Mouse (Mus musculus) CH12.LX (cell line): ENCODE data around the gene T. TPM values are rescaled to one million over a fixed set of nuclear protein-coding genes. Genes with fewer than 3 reads are reported as not detected.

Experiments
- DNase-seq: peaks from one replicate; pipeline ENCODE4 v3.0.0-alpha.2; 2013; ENCODE audit errors: extremely low read depth
- H3K27ac ChIP-seq: 2 replicates; pipeline ENCODE4 v1.5.1; 2012; ENCODE audit warnings: low read depth, mild to moderate bottlenecking, control low read depth, moderate library complexity; ENCODE audit not compliant: insufficient read depth
- H3K27me3 ChIP-seq: replicated peaks from 2 replicates; pipeline ENCODE3; 2012; ENCODE audit warnings: inconsistent platforms
- H3K36me3 ChIP-seq, 2 experiments: replicated peaks in 1 of 2; 2 replicates each; pipeline versions ENCODE3 to v1.6.1; 2012; ENCODE audit warnings: inconsistent platforms in 1 of 2, low read length in 1 of 2, mild to moderate bottlenecking in 1 of 2, mixed read lengths in 1 of 2, moderate library complexity in 1 of 2; ENCODE audit not compliant: control insufficient read depth in 1 of 2, insufficient read depth in 1 of 2
- H3K4me1 ChIP-seq, 2 experiments: 2 replicates each; pipeline ENCODE4 v1.6.1; 2012; ENCODE audit warnings: inconsistent platforms in 1 of 2, moderate library complexity in 1 of 2; ENCODE audit not compliant: insufficient read depth in 2 of 2, control insufficient read depth in 1 of 2
- H3K4me2 ChIP-seq: 2 replicates; pipeline ENCODE4 v1.6.1; 2012; ENCODE audit warnings: low read depth, mild to moderate bottlenecking, control low read depth; ENCODE audit not compliant: poor library complexity, insufficient read depth, severe bottlenecking
- H3K4me3 ChIP-seq, 3 experiments: fragments of 150-350 bp in 1 of 3; sonication (generic) in 1 of 3; replicated peaks in 1 of 3; 2 replicates each; pipeline versions ENCODE3 to v1.5.1; 2011 to 2012; ENCODE audit warnings: low read depth in 2 of 3, low read length in 2 of 3, mild to moderate bottlenecking in 2 of 3, moderate library complexity in 2 of 3, control low read depth in 1 of 3, improper control_type of control experiment in 1 of 3, inconsistent platforms in 1 of 3, mixed read lengths in 1 of 3; ENCODE audit not compliant: poor library complexity in 1 of 3
- H3K79me2 ChIP-seq: replicated peaks from 2 replicates; pipeline ENCODE4 v1.6.1; 2012; ENCODE audit warnings: mild to moderate bottlenecking, moderate library complexity; ENCODE audit not compliant: control insufficient read depth, poor library complexity, insufficient read depth, severe bottlenecking; ENCODE audit errors: extremely low read depth
- H3K9ac ChIP-seq: 2 replicates; pipeline ENCODE4 v1.6.1; 2012; ENCODE audit warnings: low read depth, mild to moderate bottlenecking, control low read depth, moderate library complexity; ENCODE audit not compliant: insufficient read depth
- H3K9me3 ChIP-seq: replicated peaks from 2 replicates; pipeline ENCODE3; 2012; ENCODE audit warnings: low read length, inconsistent platforms, mixed read lengths
- CHD2 ChIP-seq: IDR thresholded peaks from 2 replicates; pipeline ENCODE4 v1.6.1; 2011; ENCODE audit warnings: low read length, improper control_type of control experiment
- CTCF ChIP-seq, 2 experiments: IDR thresholded peaks in 1 of 2; conservative IDR thresholded peaks in 1 of 2; 2 replicates each; pipeline ENCODE4 v1.5.1; 2011 to 2012; ENCODE audit warnings: low read depth in 2 of 2, low read length in 2 of 2, improper control_type of control experiment in 1 of 2, inconsistent platforms in 1 of 2, mild to moderate bottlenecking in 1 of 2, moderate library complexity in 1 of 2
- E2F4 ChIP-seq: IDR thresholded peaks from 2 replicates; pipeline ENCODE4 v1.6.1; 2011; ENCODE audit warnings: low read depth, low read length, improper control_type of control experiment; ENCODE audit not compliant: insufficient replicate concordance
- ELF1 ChIP-seq: IDR thresholded peaks from 2 replicates; pipeline ENCODE4 v1.6.1; 2014; ENCODE audit warnings: low read depth, mild to moderate bottlenecking, inconsistent platforms, low read length, improper control_type of control experiment
- EP300 ChIP-seq: IDR thresholded peaks from 2 replicates; pipeline ENCODE4 v1.6.1; 2011; ENCODE audit warnings: low read length, improper control_type of control experiment
- ETS1 ChIP-seq: conservative IDR thresholded peaks from 2 replicates; pipeline ENCODE4 v1.6.1; 2012; ENCODE audit warnings: low read depth, mild to moderate bottlenecking, inconsistent platforms, low read length, improper control_type of control experiment, moderate library complexity
- GABPA ChIP-seq: IDR thresholded peaks from 2 replicates; pipeline ENCODE4 v1.6.1; 2012; ENCODE audit warnings: low read depth, low read length, improper control_type of control experiment, inconsistent platforms; ENCODE audit not compliant: insufficient replicate concordance
- HCFC1 ChIP-seq: IDR thresholded peaks from 2 replicates; pipeline ENCODE4 v1.6.1; 2012; ENCODE audit warnings: low read depth, mild to moderate bottlenecking, inconsistent platforms, low read length, improper control_type of control experiment
- JUN ChIP-seq: IDR thresholded peaks from 2 replicates; pipeline ENCODE4 v1.6.1; 2011; ENCODE audit warnings: low read depth, mild to moderate bottlenecking, low read length, improper control_type of control experiment, moderate library complexity; ENCODE audit not compliant: insufficient read depth
- JUND ChIP-seq: conservative IDR thresholded peaks from 2 replicates; pipeline ENCODE4 v1.6.1; 2011; ENCODE audit warnings: low read depth, low read length, improper control_type of control experiment
- KAT2A ChIP-seq: IDR thresholded peaks from 2 replicates; pipeline ENCODE4 v1.6.1; 2012; ENCODE audit warnings: low read length, improper control_type of control experiment, inconsistent platforms; ENCODE audit not compliant: insufficient replicate concordance
- MAFK ChIP-seq: IDR thresholded peaks from 2 replicates; pipeline ENCODE4 v1.6.1; 2011; ENCODE audit warnings: low read length, improper control_type of control experiment; ENCODE audit not compliant: insufficient replicate concordance
- MAX ChIP-seq: IDR thresholded peaks from 2 replicates; pipeline ENCODE4 v1.6.1; 2011; ENCODE audit warnings: low read length, improper control_type of control experiment
- MYC ChIP-seq: IDR thresholded peaks from 2 replicates; pipeline ENCODE4 v1.6.1; 2011; ENCODE audit warnings: low read depth, mild to moderate bottlenecking, improper control_type of control experiment, low read length
- NRF1 ChIP-seq: IDR thresholded peaks from 2 replicates; pipeline ENCODE4 v1.6.1; 2014; ENCODE audit warnings: low read depth, mild to moderate bottlenecking, inconsistent platforms, low read length, improper control_type of control experiment, moderate library complexity
- POLR2AphosphoS2 ChIP-seq: IDR thresholded peaks from 2 replicates; pipeline ENCODE4 v1.6.1; 2011; ENCODE audit warnings: low read depth, low read length, improper control_type of control experiment
- RAD21 ChIP-seq: IDR thresholded peaks from 2 replicates; pipeline ENCODE4 v1.6.1; 2011; ENCODE audit warnings: low read depth, mild to moderate bottlenecking, low read length, improper control_type of control experiment, moderate library complexity
- SIN3A ChIP-seq: IDR thresholded peaks from 2 replicates; pipeline ENCODE4 v1.6.1; 2012; ENCODE audit warnings: low read length, improper control_type of control experiment, inconsistent platforms
- SMC3 ChIP-seq: IDR thresholded peaks from 2 replicates; pipeline ENCODE4 v1.6.1; 2011; ENCODE audit warnings: low read depth, low read length, improper control_type of control experiment
- UBTF ChIP-seq: IDR thresholded peaks from 2 replicates; pipeline ENCODE4 v1.6.1; 2012; ENCODE audit warnings: low read depth, mild to moderate bottlenecking, inconsistent platforms, low read length, improper control_type of control experiment, moderate library complexity
- USF1 ChIP-seq: IDR thresholded peaks from 2 replicates; pipeline ENCODE4 v1.6.1; 2014; ENCODE audit warnings: low read depth, mild to moderate bottlenecking, inconsistent platforms, low read length, improper control_type of control experiment
- USF2 ChIP-seq: conservative IDR thresholded peaks from 2 replicates; pipeline ENCODE4 v1.6.1; 2011; ENCODE audit warnings: low read depth, low read length, improper control_type of control experiment
- ZC3H11A ChIP-seq: IDR thresholded peaks from 2 replicates; pipeline ENCODE4 v1.6.1; 2012; ENCODE audit warnings: low read depth, mild to moderate bottlenecking, inconsistent platforms, low read length, improper control_type of control experiment
- ZMIZ1 ChIP-seq: IDR thresholded peaks from 2 replicates; pipeline ENCODE4 v1.6.1; 2012; ENCODE audit warnings: low read depth, mild to moderate bottlenecking, inconsistent platforms, low read length, improper control_type of control experiment
- ZNF384 ChIP-seq: IDR thresholded peaks from 2 replicates; pipeline ENCODE4 v1.6.1; 2012; ENCODE audit warnings: low read depth, low read length, improper control_type of control experiment, inconsistent platforms
- dilution Hi-C: fragments of 300-500 bp; cut with MboI; formaldehyde crosslinking; loops from 2 replicates; pipeline ENCODE4 v1.14.3; 2020; ENCODE audit warnings: low sequenced_read_pairs; ENCODE audit not compliant: extremely low pct_unique_long_range_greater_than_20kb, extremely low pct_ligation_motif_present
- in situ Hi-C: fragments of 300-500 bp; cut with MboI; formaldehyde crosslinking; loops from 3 replicates; pipeline ENCODE4 v1.14.3; 2019; ENCODE audit warnings: low sequenced_read_pairs, low pct_ligation_motif_present, low pct_unique_long_range_greater_than_20kb, mixed read lengths
- polyA plus RNA-seq: library from polyadenylated mRNA; unstranded; fragments of >175 nt; gene quantifications from 2 replicates; pipeline ENCODE4 v1.2.1, GENCODE M21; 2012; ENCODE audit warnings: low read depth; ENCODE audit not compliant: insufficient read length
- total RNA-seq, 2 experiments: library from RNA; depleted of rRNA; stranded (reverse); fragments of 300-350 nt in 1 of 2; fragments of >200 nt in 1 of 2; gene quantifications; 2 replicates each; pipeline ENCODE4 v1.2.3; 2012 to 2014

T gene
- total and polyA plus RNA-seq, 3 experiments, result 0.17 TPM; not detected in 2

DNA sequence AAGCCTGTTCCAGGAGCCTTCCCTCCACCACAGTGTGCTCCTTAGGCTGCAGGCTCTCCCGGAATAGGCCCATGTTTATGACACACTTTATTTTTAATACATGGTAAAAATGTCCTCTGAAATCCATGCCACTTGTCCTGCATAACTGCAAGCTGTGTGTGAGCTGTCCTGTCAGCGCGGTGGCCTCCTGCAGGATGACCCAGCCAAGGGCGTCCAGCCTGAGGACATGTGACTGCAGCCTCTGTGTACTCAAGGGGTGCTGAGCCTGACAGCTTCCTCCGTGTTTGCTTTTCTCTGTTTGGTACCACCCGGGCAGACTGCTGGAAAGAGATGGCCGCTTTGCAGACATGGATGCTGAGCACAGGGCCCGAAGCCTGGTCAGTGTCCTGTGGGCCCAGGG is 17.4 kb upstream of the T start:
- no peak for DNase-seq
- dilution Hi-C loops, result no loop called here
- no peak overlapping the region for H3K4me3 ChIP-seq
- in situ Hi-C loops, result no loop called here
- no peaks in the 10 kb centered on the region for H3K79me2 ChIP-seq
- TF ChIP-seq USF2 (no peak), JUN (no peak), GABPA (no peak), UBTF (no peak), POLR2AphosphoS2 (no peak), MAFK (no peak), NRF1 (no peak), SIN3A (no peak), E2F4 (no peak), ETS1 (no peak), JUND (no peak), EP300 (no peak), HCFC1 (no peak), ZNF384 (no peak), USF1 (no peak), KAT2A (no peak), ZMIZ1 (no peak), ZC3H11A (no peak), MAX (no peak), MYC (no peak)
- TF ChIP-seq, all 38 proteins: peak for 0
- peaks cover 0 to 22% of the 10 kb centered on the region in 2 experiments; a peak in 2 of 4 replicates for H3K4me1 ChIP-seq
- H3K36me3 ChIP-seq, result no peaks in the 10 kb centered on the region
- no peak overlapping the region for H3K4me2 ChIP-seq
- H3K9ac ChIP-seq, result no peak overlapping the region
- H3K27ac ChIP-seq, result no peak overlapping the region
- no peaks in the 10 kb centered on the region for H3K27me3 ChIP-seq
- H3K9me3 ChIP-seq, result no peaks in the 10 kb centered on the region

DNA sequence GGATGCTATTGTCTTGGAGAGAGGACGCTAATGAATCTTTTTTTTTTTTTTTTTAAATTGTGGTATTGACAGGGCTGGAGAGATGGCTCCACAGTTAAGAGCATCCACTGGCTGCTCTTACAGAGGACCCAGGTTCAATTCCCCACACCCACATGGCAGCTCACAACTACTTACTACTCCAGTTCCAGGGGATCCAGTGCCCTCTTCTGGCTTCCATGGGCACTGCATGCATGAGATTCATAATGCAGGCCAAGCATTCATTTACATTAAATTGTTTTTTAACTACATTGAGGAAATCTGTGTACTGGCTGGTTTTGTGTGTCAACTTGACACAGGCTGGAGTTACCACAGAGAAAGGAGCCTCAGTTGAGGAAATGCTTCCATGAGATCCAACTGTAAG is 13.5 kb upstream of the T start:
- Histone ChIP-seq H3K79me2 (no peaks in the 10 kb centered on the region), H3K4me2 (no peak overlapping the region), H3K4me3 (no peak overlapping the region), H3K9ac (no peak overlapping the region), H3K4me1 (peaks cover 0 to 18% of the 10 kb centered on the region in 2 experiments; a peak in 2 of 4 replicates), H3K27me3 (no peaks in the 10 kb centered on the region), H3K36me3 (no peaks in the 10 kb centered on the region), H3K27ac (no peak overlapping the region), H3K9me3 (peaks cover 2% of the 10 kb centered on the region)
- dilution Hi-C loops (no loop called here), in situ Hi-C loops (no loop called here)
- TF ChIP-seq EP300 (no peak), SMC3 (peak; percentile 33; the same call in 1 of the 2 replicates), CHD2 (no peak), SIN3A (no peak), CTCF (conservative IDR thresholded peaks at IDR 0.05 in 1 of 2, IDR thresholded peaks at IDR 0.05 in 1 of 2; ENCODE audit: low read depth in 2 of 2, low read length in 2 of 2) (peak in 1 of 2 experiments; percentile 47; a peak in 2 of 4 replicates), ELF1 (no peak), MAX (no peak), KAT2A (no peak), NRF1 (no peak), MYC (no peak), RAD21 (peak; percentile 39)
- DNase-seq, result no peak
